Mouse (Mus musculus): ENCODE data around the gene Gm13278. TPM values are rescaled to one million over a fixed set of nuclear protein-coding genes. Genes with fewer than 3 reads are reported as not detected.

Gene Gm13278
- total RNA-seq, 1 experiment from 2014 or later, result not detected

Other genes starting within 250 kb of the Gm13278 start
- not detected in 2 replicates for gene Ifna15, start 233.3 kb upstream of the Gm13278 start, total RNA-seq (2017)
- not detected in 2 replicates for gene Ifna14, start 219.8 kb upstream of the Gm13278 start, total RNA-seq (2017)
- not detected in 2 replicates for gene Ifna9, start 199.2 kb upstream of the Gm13278 start, total RNA-seq (2017)
- gene Ifna12, start 188.2 kb upstream of the Gm13278 start, total RNA-seq (2017), result not detected in 2 replicates
- gene C87499, start 157.1 kb upstream of the Gm13278 start, total RNA-seq (2017), result not detected in 2 replicates
- not detected in 2 replicates for gene Ifna13, start 147.1 kb upstream of the Gm13278 start, total RNA-seq (2017)
- gene Ifna16, start 114.6 kb upstream of the Gm13278 start, total RNA-seq (2017), result not detected in 2 replicates
- gene Ifna2, start 107.6 kb upstream of the Gm13278 start, total RNA-seq (2017), result not detected in 2 replicates
- gene Ifnab, start 100.2 kb upstream of the Gm13278 start, total RNA-seq (2017), result not detected in 2 replicates
- gene Gm26566, start 69.7 kb upstream of the Gm13278 start, total RNA-seq (2017), result 2.9 TPM in 1 of 2 replicates, not detected in the other
- 91.1 and 99.9 TPM in 2 replicates for gene Klhl9, start 69.1 kb upstream of the Gm13278 start, total RNA-seq (2017)
- not detected in 2 replicates for gene Gm13271, start 36.7 kb upstream of the Gm13278 start, total RNA-seq (2017)
- not detected in 2 replicates for gene Gm13283, start 31.4 kb upstream of the Gm13278 start, total RNA-seq (2017)
- gene Gm13290, start 17.7 kb upstream of the Gm13278 start, total RNA-seq (2017), result not detected in 2 replicates
- not detected in 2 replicates for gene Gm13289, start 14.6 kb upstream of the Gm13278 start, total RNA-seq (2017)
- not detected in 2 replicates for gene Gm13272, start 11.7 kb upstream of the Gm13278 start, total RNA-seq (2017)
- gene Ifnz, start 9.4 kb upstream of the Gm13278 start, total RNA-seq (2017), result not detected in 2 replicates
- gene Gm13276, start 5.8 kb upstream of the Gm13278 start, total RNA-seq (2017), result not detected in 2 replicates
- gene Gm13277, start 2.9 kb upstream of the Gm13278 start, total RNA-seq (2017), result not detected in 2 replicates
- not detected in 2 replicates for gene Gm13275, start 2.9 kb downstream of the Gm13278 start, total RNA-seq (2017)
- not detected in 2 replicates for gene Gm13279, start 5.8 kb downstream of the Gm13278 start, total RNA-seq (2017)
- not detected in 2 replicates for gene Gm13285, start 8.1 kb downstream of the Gm13278 start, total RNA-seq (2017)
- gene Gm13287, start 11.7 kb downstream of the Gm13278 start, total RNA-seq (2017), result not detected in 2 replicates
- gene Gm13288, start 14.0 kb downstream of the Gm13278 start, total RNA-seq (2017), result not detected in 2 replicates
- not detected in 2 replicates for gene Ifna7, start 24.7 kb downstream of the Gm13278 start, total RNA-seq (2017)
- not detected in 2 replicates for gene Ifna11, start 28.4 kb downstream of the Gm13278 start, total RNA-seq (2017)
- not detected in 2 replicates for gene Ifna6, start 35.9 kb downstream of the Gm13278 start, total RNA-seq (2017)
- not detected in 2 replicates for gene Ifna5, start 44.0 kb downstream of the Gm13278 start, total RNA-seq (2017)
- not detected in 2 replicates for gene Ifna4, start 50.3 kb downstream of the Gm13278 start, total RNA-seq (2017)
- not detected in 2 replicates for gene Ifna1, start 58.5 kb downstream of the Gm13278 start, total RNA-seq (2017)
- gene Ifne, start 88.7 kb downstream of the Gm13278 start, total RNA-seq (2017), result not detected in 2 replicates